Mouse (Mus musculus): ENCODE measurements around the gene Eno1.

DNA sequence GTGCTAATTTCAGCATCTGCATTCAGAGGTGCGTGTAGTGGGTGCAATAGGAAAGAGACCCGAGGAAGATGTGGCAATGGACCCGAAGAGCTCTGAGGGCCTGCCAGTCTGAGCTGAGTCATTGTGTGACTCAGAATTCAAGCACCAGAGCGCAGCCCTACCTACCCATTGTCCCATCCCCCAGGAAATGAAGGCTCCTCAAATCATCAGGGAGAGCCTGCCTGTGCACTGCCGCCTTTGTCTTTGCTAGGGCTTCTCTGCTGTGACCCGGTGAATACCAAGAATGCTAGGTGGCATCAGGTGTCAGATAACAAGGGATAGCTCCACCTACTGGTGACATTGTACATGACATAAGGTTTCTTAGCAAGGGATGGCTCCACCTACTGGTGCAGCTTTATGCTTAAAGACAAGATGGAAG lies 3.4 kb downstream of the Eno1 start:
- peak; percentile 99 for TF ChIP-seq CTCF (IDR thresholded peaks at IDR 0.05; ENCODE audit: low read depth)
- TF ChIP-seq EP300 (IDR thresholded peaks at IDR 0.05; ENCODE audit: low read depth): no peak
